Mouse (Mus musculus): ENCODE results near the gene Ankrd7. TPM values are rescaled to one million over a fixed set of nuclear protein-coding genes. Genes with fewer than 3 reads are reported as not detected.

Gene Ankrd7
- polyA plus RNA-seq, 1 experiment from 2014 or later = 0.44 TPM

DNA sequence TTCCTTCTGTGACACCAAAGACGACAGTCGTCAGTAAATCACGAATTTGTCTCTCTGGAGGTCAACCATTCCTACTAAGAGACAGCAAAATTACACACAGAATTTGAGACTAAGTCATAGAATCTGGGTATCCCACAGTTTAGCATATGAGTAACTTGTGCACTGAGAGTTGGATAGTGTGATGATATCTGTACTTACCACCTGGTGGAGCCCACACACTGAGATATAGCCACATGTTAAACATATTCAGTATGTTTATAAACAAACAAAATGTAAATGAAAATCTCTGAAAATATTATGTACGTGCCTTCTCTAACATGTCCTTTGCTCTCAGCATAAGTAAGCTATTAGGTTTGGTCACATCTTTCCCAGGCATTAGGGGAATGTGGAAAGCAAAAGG, 47.1 kb downstream of the Ankrd7 start:
- Histone ChIP-seq H3K27me3 (ENCODE audit: low read depth, poor library complexity, severe bottlenecking) (no peaks in the 10 kb centered on the region), H3K4me3 (no peak overlapping the region), H3K36me3 (no peaks in the 10 kb centered on the region), H3K4me1 (no peaks in the 10 kb centered on the region), H3K27ac (no peak overlapping the region), H3K9me3 (replicated peaks) (no peaks in the 10 kb centered on the region)
- no peak for DNase-seq (ENCODE audit: low spot score)
- 86% methylated on average over 4 of the region's 4 CpGs for WGBS

GRCm38 (mm10) chr6:18916021-18916420, 49.9 kb downstream of the Ankrd7 start:
- H3K4me1 ChIP-seq = no peaks in the 10 kb centered on the region
- WGBS = 71% methylated on average over 4 of the region's 4 CpGs
- no peak for DNase-seq (ENCODE audit: low spot score)
- no peaks in the 10 kb centered on the region for H3K27me3 ChIP-seq (ENCODE audit: low read depth, poor library complexity, severe bottlenecking)
- no peak overlapping the region for H3K4me3 ChIP-seq
- no peak overlapping the region for H3K27ac ChIP-seq
- no peaks in the 10 kb centered on the region for H3K9me3 ChIP-seq (replicated peaks)
- H3K36me3 ChIP-seq = no peaks in the 10 kb centered on the region

- WGBS = 89% methylated on average over 4 of the region's 4 CpGs
- Histone ChIP-seq H3K27me3 (ENCODE audit: low read depth, poor library complexity, severe bottlenecking) (no peaks in the 10 kb centered on the region), H3K27ac (no peak overlapping the region), H3K4me1 (no peaks in the 10 kb centered on the region), H3K36me3 (no peaks in the 10 kb centered on the region), H3K9me3 (replicated peaks) (no peaks in the 10 kb centered on the region), H3K4me3 (no peak overlapping the region)
- DNase-seq (ENCODE audit: low spot score) = no peak
These were observed 50.4 kb downstream of the Ankrd7 start for GRCm38 (mm10) chr6:18916471-18916870.

Other genes with a start within 250 kb of the Ankrd7 start
- gene Lsm8, start 17.7 kb upstream of the Ankrd7 start, polyA plus RNA-seq (2016; fragmentation: Nextera tagmentation; extraction: Ambion mirVana) = 274 and 284 TPM in 2 replicates